Mouse (Mus musculus): ENCODE results near the gene Txn1.

DNA sequence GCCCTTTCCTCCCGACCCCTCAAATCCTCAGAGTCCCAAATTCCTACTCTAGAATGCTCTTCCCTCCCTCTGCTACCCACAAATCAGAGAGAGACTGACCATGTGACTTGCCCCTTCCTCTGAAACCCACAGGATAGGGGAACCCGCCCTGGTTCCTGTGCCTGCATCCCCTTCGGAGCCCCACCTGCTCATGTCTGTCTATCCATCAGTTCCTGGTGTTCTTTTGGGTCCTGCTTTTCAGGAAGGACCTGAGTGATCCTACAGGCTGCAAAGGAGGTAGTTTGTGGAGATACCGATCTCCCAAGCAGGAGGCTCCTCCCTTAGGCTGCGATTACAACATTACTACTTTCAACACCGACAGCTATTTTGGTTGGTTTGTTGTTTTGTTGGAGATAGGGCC is 47.4 kb downstream of the Txn1 start:
- TF ChIP-seq TAL1 (IDR thresholded peaks at IDR 0.05; ENCODE audit: low read length): no peak
- TF ChIP-seq GATA1 (IDR thresholded peaks at IDR 0.05; ENCODE audit: low read length): no peak
